ENCODE assay signal across 18 mouse cellular contexts in genomic region chr9:17454397-17454796, GRCm38 (mm10).
"Had no signal": no experiment of that assay in that cellular context is flagged by ENCODE, and none has a peak within 500 bp of the region (broad histone marks: within the 10 kb centered on the region; RNA-seq: fewer than 3 reads in every experiment).

No protein-coding gene starts in this region.

- H3K4me2 ChIP-seq: liver, embryonic 13.5 days; midbrain, embryonic 12.5 days; midbrain, embryonic 15.5 days; stomach, embryonic 15.5 days had no signal

- H3K9me3 ChIP-seq: liver, embryonic 13.5 days; midbrain, embryonic 12.5 days; midbrain, embryonic 15.5 days; stomach, embryonic 15.5 days had no signal

- ATAC-seq: intestine, postnatal 0 days; midbrain, embryonic 15.5 days had no signal

- H3K4me3 ChIP-seq: layer of hippocampus, adult 2 months; left cerebral cortex, adult 2 months; liver, embryonic 13.5 days; midbrain, embryonic 12.5 days; midbrain, embryonic 15.5 days; stomach, embryonic 15.5 days had no signal

- H3K27me3 ChIP-seq: liver, embryonic 13.5 days; midbrain, embryonic 12.5 days; midbrain, embryonic 15.5 days; stomach, embryonic 15.5 days had no signal

- DNase-seq: kidney, adult 2 months; kidney, postnatal 10 days; layer of hippocampus, adult 9-11 months; layer of hippocampus, postnatal 36 days; liver, embryonic 13.5 days; lung, adult 2 months; lung, postnatal 14 days; lung, postnatal 4 days; retina, postnatal 1 day; right cerebral cortex, postnatal 25 days; spleen, adult 18-20 months; thymus, postnatal 25 days had no signal

- H3K36me3 ChIP-seq: liver, embryonic 13.5 days; midbrain, embryonic 12.5 days; midbrain, embryonic 15.5 days; stomach, embryonic 15.5 days had no signal

- H3K27ac ChIP-seq: layer of hippocampus, adult 2 months; left cerebral cortex, adult 2 months; liver, embryonic 13.5 days; midbrain, embryonic 12.5 days; midbrain, embryonic 15.5 days; stomach, embryonic 15.5 days had no signal

- H3K4me1 ChIP-seq: liver, embryonic 13.5 days; midbrain, embryonic 12.5 days; midbrain, embryonic 15.5 days; stomach, embryonic 15.5 days had no signal

- H3K9ac ChIP-seq: liver, embryonic 13.5 days; midbrain, embryonic 12.5 days; midbrain, embryonic 15.5 days; stomach, embryonic 15.5 days had no signal
